Mouse (Mus musculus): ENCODE results near the gene Nup93.

Nup93 gene

GRCm38 (mm10) chr8:94249836-94250435 is 35.6 kb downstream of the Nup93 start:
- in situ Hi-C loops (cut with MboI; ENCODE audit: unreplicated experiment in 2 of 2) = no loop called here

DNA sequence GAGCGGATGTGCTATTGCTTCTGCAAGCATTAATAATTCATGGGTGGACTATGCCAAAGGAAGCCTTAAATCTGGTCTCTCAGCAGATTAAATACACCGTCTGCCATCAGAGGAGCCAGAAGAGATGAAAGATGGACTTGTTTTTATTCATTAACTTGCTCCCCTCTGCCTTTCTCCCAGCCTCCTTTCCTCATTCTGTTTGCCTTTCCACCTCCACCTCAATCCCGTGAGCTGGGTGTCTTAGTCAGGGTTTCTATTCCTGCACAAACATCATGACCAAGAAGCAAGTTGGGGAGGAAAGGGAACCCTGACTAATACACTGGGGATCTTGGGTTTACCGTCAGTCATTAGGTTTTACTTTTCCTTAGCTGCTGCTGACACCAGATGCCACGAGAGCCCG is 44.5 kb downstream of the Nup93 start:
- in situ Hi-C loops (cut with MboI; ENCODE audit: unreplicated experiment in 2 of 2) = no loop called here

GRCm38 (mm10) chr8:94262626-94263297 is 48.4 kb downstream of the Nup93 start:
- in situ Hi-C loops (cut with MboI; ENCODE audit: unreplicated experiment in 2 of 2) = no loop called here

GRCm38 (mm10) chr8:94266344-94267191 is 52.2 kb downstream of the Nup93 start:
- in situ Hi-C loops (cut with MboI; ENCODE audit: unreplicated experiment in 2 of 2) = no loop called here

DNA sequence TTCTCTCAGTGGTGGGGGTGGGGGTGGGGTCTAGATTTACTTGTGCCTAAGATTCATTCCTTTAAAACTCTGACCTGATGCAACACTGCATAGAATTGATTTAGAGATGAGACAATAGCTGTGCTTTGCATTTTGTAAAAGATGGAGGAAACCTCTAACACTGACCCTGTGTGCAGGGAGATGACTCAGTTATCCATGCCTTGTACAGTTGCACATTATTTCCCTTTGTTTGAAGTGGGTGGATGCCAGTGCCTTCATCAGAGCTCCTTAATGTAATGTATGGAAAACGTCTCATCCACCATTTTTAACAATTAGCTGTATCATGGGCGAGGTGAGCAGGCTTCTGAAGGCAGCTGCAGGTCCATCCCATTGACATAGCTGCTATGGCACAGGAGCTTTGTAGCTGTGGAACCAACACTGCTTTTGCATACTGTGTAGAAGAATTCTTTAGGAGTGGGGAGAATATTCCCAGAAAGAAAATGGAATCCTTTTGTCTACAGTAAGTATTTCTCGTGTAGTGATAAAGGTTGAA is 54.1 kb downstream of the Nup93 start:
- in situ Hi-C loops (cut with MboI; ENCODE audit: unreplicated experiment in 2 of 2) = no loop called here

DNA sequence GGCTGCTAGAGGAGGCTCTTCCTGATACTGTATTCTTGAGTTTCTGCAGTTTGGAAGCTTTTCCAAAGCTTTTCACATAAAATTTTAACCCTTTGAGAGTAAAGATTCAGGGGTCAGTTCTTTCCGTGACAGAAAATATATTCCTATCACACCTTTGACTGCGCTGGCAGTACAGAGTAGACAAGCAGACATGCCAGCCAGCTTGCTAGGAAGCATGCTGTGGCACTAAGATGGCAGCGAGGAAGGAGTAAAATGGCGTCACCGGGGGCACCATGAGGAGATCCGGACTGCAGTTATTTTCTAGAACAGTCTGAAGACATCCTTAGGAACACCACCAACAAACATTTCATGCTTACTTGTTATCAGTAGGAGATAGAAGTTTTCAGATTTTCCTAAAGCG is 55.9 kb downstream of the Nup93 start:
- in situ Hi-C loops (cut with MboI; ENCODE audit: unreplicated experiment in 2 of 2) = no loop called here

DNA sequence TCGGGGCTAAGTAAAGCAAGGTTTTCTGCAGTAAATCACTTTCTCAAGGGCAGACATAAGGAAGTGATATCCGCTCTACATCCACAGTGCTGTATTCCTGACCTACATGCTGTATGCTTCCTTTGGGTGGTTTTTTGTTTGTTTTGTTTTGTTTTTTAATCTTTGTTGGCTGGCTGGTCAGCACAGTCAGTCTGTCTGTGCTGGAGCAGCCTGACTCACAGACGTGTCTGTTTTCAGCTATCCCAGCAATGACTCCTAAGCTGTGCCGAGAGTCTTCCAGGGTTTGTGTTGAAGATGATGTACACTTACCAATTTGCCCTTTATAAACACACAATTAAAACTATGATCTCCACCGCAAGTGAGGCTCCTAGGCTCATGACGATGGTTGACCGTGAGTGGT is 56.7 kb downstream of the Nup93 start:
- in situ Hi-C loops (cut with MboI; ENCODE audit: unreplicated experiment in 2 of 2) = no loop called here

GRCm38 (mm10) chr8:94272612-94273011 is 58.2 kb downstream of the Nup93 start:
- in situ Hi-C loops (cut with MboI; ENCODE audit: unreplicated experiment in 2 of 2) = no loop called here

DNA sequence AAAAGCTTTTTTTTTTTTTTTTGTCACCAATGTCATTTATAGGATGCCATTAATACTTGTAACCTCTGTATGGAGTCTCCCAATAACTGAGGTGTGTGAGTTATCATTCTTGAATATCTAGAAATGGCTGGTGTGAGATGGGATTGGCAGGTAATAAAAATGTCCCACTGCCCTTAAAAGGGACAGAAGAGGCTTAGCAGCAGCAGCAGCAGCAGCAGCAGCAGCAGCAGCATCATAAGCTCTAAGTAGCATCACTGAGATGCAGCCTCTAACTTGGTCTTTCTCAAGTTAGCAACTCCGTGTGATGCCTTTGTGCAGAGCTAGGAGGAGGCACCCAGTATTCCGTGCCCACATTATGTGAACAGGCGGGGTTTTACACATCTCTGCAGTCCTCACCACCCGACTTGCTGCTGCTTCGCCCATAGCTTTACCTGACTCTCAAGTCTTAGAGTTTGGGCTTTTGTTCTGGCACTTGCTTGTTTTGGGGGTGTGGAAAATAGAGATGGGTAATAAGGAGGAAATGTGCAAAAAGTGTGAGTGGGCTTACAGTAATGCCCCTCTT is 59.0 kb downstream of the Nup93 start:
- in situ Hi-C loops (cut with MboI; ENCODE audit: unreplicated experiment in 2 of 2) = no loop called here

- in situ Hi-C loops (cut with MboI; ENCODE audit: unreplicated experiment in 2 of 2) = no loop called here
These were observed 59.7 kb downstream of the Nup93 start for GRCm38 (mm10) chr8:94274030-94274429.

DNA sequence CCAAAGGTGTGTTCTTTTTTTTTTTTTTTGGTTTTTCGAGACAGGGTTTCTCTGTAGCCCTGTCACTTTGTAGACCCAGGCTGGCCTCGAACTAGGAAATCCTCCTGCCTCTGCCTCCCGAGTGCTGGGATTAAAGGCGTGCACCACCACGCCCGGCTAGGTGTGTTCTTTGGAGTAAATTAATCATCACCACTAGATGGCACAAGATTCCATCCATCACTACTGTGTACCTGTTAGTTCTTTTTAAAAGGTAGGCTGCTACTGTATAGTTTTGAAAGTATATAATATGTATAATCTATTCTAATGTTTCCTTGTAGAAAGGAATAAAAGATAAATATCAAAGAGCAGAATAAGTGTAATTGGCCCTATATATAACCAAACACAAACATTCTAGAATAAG is 63.9 kb downstream of the Nup93 start:
- in situ Hi-C loops (cut with MboI; ENCODE audit: unreplicated experiment in 2 of 2) = no loop called here

DNA sequence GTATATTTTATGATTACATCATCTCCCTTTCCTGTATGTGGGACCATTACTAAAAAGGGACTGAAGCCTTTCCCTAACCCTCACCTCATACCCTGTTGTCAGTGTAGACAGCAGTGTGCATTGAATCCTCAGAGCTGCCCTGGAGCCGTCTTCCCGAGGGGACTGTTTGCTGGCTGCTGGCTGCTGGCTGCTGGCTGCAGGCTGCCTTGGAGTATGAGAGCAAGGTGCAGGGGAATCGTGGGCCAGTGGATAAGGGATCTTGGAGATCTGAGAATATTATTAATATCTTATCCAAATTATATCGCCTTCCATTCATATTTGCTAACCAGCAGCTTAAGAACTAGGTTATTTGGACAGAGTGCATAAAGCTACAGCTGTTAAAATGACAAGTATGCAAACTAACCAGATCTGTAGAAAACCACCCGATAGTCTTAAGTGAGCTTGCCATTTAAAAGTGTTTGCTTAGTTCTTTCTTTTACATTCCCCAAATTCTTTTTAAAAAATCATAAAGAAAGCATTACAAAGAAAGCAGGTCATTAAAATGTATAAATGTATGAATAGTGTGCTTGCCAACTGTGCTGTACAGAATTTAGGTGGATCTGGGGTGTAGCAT is 65.7 kb downstream of the Nup93 start:
- in situ Hi-C loops (cut with MboI; ENCODE audit: unreplicated experiment in 2 of 2) = no loop called here

DNA sequence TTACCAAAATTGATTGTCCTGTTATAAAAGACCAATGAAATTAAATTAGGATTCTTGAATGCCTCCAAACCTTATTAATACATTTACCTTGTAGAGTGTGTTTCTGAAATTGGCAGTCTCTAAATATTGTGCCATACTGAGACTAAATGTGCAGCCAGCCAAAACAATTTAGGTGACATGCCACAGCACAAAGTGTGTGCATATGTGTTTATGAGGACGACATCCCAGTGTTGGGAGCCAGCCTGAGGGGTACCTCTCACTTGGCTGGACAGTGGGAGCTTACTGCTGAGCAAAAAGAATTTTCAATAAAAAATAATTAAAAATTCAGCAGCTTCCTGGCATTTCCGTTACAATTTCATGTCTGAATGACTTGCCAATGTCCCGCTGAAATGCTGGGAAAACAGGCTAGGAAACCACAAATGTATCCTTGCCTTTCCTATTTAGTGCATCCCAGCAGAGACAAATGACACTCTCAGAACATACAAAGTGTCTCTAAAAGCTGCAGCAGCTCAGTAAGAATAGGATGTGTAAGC is 68.2 kb downstream of the Nup93 start:
- in situ Hi-C loops (cut with MboI; ENCODE audit: unreplicated experiment in 2 of 2) = no loop called here

- in situ Hi-C loops (cut with MboI; ENCODE audit: unreplicated experiment in 2 of 2) = no loop called here
These were observed 69.8 kb downstream of the Nup93 start for GRCm38 (mm10) chr8:94284204-94284603.

- in situ Hi-C loops (cut with MboI; ENCODE audit: unreplicated experiment in 2 of 2) = no loop called here
These were observed 76.2 kb downstream of the Nup93 start for GRCm38 (mm10) chr8:94290606-94291005.

- in situ Hi-C loops (cut with MboI; ENCODE audit: unreplicated experiment in 2 of 2) = no loop called here
These were observed 77.7 kb downstream of the Nup93 start for GRCm38 (mm10) chr8:94292072-94292471.

DNA sequence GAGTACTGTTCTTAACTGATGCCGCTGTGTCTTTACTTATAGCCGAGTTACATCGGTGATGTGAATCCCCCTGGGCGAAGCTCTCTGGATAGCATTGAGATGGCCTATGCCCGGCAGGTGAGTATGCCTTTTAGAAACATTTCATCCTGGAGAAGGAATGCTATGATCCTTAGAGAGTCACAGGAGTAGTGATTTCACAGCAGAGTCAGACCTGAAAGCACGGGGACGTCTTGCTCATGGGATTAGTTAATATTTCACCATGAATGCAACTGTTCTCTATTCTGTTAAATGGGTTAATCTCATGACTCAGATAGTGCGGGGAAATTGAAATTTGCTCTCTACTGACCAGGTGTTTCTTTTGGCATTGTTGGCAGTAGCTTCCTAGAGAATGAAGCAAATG is 78.3 kb downstream of the Nup93 start:
- in situ Hi-C loops (cut with MboI; ENCODE audit: unreplicated experiment in 2 of 2) = no loop called here

- in situ Hi-C loops (cut with MboI; ENCODE audit: unreplicated experiment in 2 of 2) = no loop called here
These were observed 81.3 kb downstream of the Nup93 start for GRCm38 (mm10) chr8:94295687-94296086.

- in situ Hi-C loops (cut with MboI; ENCODE audit: unreplicated experiment in 2 of 2) = no loop called here
These were observed 82.1 kb downstream of the Nup93 start for GRCm38 (mm10) chr8:94296312-94296991.

GRCm38 (mm10) chr8:94297101-94297500 is 82.7 kb downstream of the Nup93 start:
- in situ Hi-C loops (cut with MboI; ENCODE audit: unreplicated experiment in 2 of 2) = no loop called here

Data from v-Abl transformed pro-B cells (cell line).